Mouse (Mus musculus) stomach, embryonic 16.5 days (tissue): ENCODE measurements around the gene Gm10318. TPM values are rescaled to one million over a fixed set of nuclear protein-coding genes. Genes with fewer than 3 reads are reported as not detected.

Experiments used
- ATAC-seq: fragments of 200-750 bp; cut with Nextera tagmentation; 2 replicates; pipeline ENCODE4 v1.8.0; 2017; ENCODE audit warnings: moderate number of reproducible peaks, moderate TSS enrichment; ENCODE audit not compliant: insufficient read depth, low FRiP score
- H3K27ac ChIP-seq: fragments of 300-500 bp; sonication (generic); 2 replicates; pipeline ENCODE4 v1.5.1; 2014; ENCODE audit warnings: low read length
- H3K27me3 ChIP-seq: fragments of 300-500 bp; sonication (generic); 2 replicates; pipeline ENCODE4 v1.6.1; 2014; ENCODE audit warnings: low read length, control low read depth, mixed read lengths; ENCODE audit not compliant: control insufficient read depth, insufficient read depth
- H3K36me3 ChIP-seq: fragments of 300-500 bp; sonication (generic); 2 replicates; pipeline ENCODE4 v1.6.1; 2014; ENCODE audit warnings: low read length; ENCODE audit not compliant: control insufficient read depth, insufficient read depth
- H3K4me1 ChIP-seq: fragments of 300-500 bp; sonication (generic); 2 replicates; pipeline ENCODE4 v1.6.1; 2014; ENCODE audit warnings: low read length, control low read depth, mixed read lengths; ENCODE audit not compliant: control insufficient read depth, insufficient read depth
- H3K4me2 ChIP-seq: fragments of 300-500 bp; sonication (generic); 2 replicates; pipeline ENCODE4 v1.6.1; 2014; ENCODE audit warnings: low read depth, low read length, mixed read lengths
- H3K4me3 ChIP-seq: fragments of 300-500 bp; sonication (generic); replicated peaks from 2 replicates; pipeline ENCODE4 v1.5.1; 2014; ENCODE audit warnings: mild to moderate bottlenecking, low read length
- H3K9ac ChIP-seq: fragments of 300-500 bp; sonication (generic); 2 replicates; pipeline ENCODE4 v1.6.1; 2014; ENCODE audit warnings: low read length
- H3K9me3 ChIP-seq: fragments of 300-500 bp; sonication (generic); replicated peaks from 2 replicates; pipeline ENCODE4 v1.6.1; 2016; ENCODE audit warnings: low read length, control low read depth; ENCODE audit not compliant: control insufficient read depth
- WGBS: fragments of 180-500 bp; shearing (Covaris S2); extraction: QIAGEN DNeasy Blood & Tissue Kit; methylation state at CpG from one replicate; pipeline ENCODE4 v1.1.7; 2014; 5-methylcytosine and 5-hydroxymethylcytosine counted together
- polyA plus RNA-seq: library from polyadenylated mRNA; unstranded; fragments of >200 nt; fragmentation: Nextera tagmentation; extraction: Ambion mirVana; gene quantifications from 2 replicates; pipeline ENCODE4 v1.2.1, GENCODE M21; 2015

Gene Gm10318
- not detected in 2 replicates for polyA plus RNA-seq

DNA sequence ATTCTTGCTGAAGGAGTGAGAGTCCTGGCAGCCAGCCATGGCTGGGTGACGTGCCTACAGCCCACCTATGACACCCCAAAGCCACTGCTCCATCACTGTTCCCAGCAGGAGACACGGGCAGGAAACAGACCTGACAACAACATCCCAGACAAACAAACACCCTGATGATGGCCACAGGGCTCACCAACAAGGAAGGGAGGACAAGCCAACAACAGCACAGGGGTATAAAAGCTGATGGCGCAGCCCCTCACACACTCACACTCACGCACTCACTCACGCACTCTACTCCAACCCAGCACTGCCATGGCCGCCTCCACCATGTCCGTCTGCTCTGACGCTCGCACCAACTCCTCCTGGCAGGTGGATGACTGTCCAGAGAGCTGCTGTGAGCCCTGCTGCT is at the start of gene Gm10318:
TSS of gene Gm10318 (plus strand) at position 301 of the 400 bp plus-strand sequence.
- no peak within 1 kb of the TSS for H3K9ac ChIP-seq
- no peaks in the 10 kb centered on the region for H3K27me3 ChIP-seq
- no peaks in the 10 kb centered on the region for H3K36me3 ChIP-seq
- no peak within 1 kb of the TSS for H3K27ac ChIP-seq
- H3K4me2 ChIP-seq = no peak within 1 kb of the TSS
- no peaks in the 10 kb centered on the region for H3K4me1 ChIP-seq
- H3K4me3 ChIP-seq = no peak within 1 kb of the TSS
- no peaks in the 10 kb centered on the region for H3K9me3 ChIP-seq
- no peak for ATAC-seq
- 72% methylated on average over 9 of the region's 9 CpGs for WGBS

DNA sequence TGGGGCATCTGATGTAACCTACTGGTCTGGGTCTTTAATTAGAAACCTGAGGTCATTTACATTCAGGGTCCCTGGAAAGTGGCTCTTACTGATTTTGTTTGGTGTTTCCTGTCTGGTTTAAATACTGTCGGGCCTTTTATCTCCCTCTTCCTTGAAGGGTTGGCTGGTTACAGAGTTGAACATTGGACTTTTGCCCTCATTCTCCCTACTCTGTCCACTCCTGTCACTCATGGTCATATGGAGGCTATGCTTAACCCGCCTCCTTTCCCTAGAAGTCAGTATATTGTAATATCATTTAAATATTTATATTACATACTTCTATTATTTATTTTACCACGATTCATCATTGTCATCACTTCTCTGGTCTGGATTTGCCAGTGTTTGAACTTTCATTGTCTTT is 48.6 kb upstream of the Gm10318 start:
- no peak overlapping the region for H3K9ac ChIP-seq
- no peaks in the 10 kb centered on the region for H3K36me3 ChIP-seq
- no peak for ATAC-seq
- no peak overlapping the region for H3K4me3 ChIP-seq
- WGBS = 42% methylated on average over 3 of the region's 3 CpGs
- no peaks in the 10 kb centered on the region for H3K4me1 ChIP-seq
- no peak overlapping the region for H3K4me2 ChIP-seq
- no peaks in the 10 kb centered on the region for H3K9me3 ChIP-seq
- H3K27me3 ChIP-seq = no peaks in the 10 kb centered on the region
- H3K27ac ChIP-seq = no peak overlapping the region

DNA sequence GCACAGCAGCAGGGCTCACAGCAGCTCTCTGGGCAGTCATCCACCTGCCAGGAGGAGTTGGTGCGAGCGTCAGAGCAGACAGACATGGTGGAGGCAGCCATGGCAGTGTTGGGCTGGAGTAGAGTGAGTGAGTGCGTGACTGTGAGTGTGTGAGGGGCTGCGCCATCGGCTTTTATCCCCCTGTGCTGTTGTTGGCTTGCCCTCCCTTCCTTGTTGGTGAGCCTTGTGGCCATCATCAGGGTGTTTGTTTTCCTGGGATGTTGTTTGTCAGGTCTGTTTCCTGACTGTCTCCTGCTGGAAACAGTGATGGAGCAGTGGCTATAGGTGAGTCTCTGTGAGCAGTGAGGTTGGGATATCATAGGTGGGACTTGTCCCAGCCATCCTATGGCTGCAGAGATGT is 40.9 kb upstream of the Gm10318 start, which contains the start of gene Gm9507:
TSS of gene Gm9507 (minus strand) at position 101 of the 400 bp plus-strand sequence.
- no peaks in the 10 kb centered on the region for H3K9me3 ChIP-seq
- WGBS = 60% methylated on average over 5 of the region's 5 CpGs
- no peaks in the 10 kb centered on the region for H3K36me3 ChIP-seq
- no peak within 1 kb of the TSS for H3K4me3 ChIP-seq
- no peaks in the 10 kb centered on the region for H3K27me3 ChIP-seq
- no peak within 1 kb of the TSS for H3K9ac ChIP-seq
- H3K4me1 ChIP-seq = no peaks in the 10 kb centered on the region
- ATAC-seq = no peak
- no peak within 1 kb of the TSS for H3K27ac ChIP-seq
- H3K4me2 ChIP-seq = no peak within 1 kb of the TSS

DNA sequence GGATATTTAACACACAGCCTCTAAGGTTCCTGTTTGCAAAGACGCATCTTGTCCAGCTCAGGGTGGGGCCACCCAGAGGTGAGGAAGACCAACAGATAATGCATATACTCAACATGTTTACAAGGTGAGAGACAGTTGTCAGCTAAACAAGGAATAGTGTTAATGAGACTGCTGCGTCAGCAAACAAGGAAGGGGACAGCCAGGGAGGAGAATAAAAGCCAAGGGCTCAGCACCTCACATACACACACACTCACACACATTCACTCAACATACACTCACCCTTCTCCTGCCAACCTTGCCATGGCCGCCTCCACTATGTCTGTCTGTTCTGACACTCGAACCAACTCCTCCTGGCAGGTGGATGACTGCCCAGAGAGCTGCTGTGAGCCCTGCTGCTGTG is 38.3 kb upstream of the Gm10318 start, which contains the start of gene Gm2696:
TSS of gene Gm2696 (plus strand) at position 301 of the 400 bp plus-strand sequence.
- Histone ChIP-seq H3K9ac (no peak within 1 kb of the TSS), H3K4me2 (no peak within 1 kb of the TSS), H3K27ac (no peak within 1 kb of the TSS), H3K27me3 (no peaks in the 10 kb centered on the region), H3K9me3 (no peaks in the 10 kb centered on the region), H3K4me1 (no peaks in the 10 kb centered on the region), H3K36me3 (no peaks in the 10 kb centered on the region), H3K4me3 (no peak within 1 kb of the TSS)
- ATAC-seq = no peak
- 32% methylated on average over 4 of the region's 4 CpGs for WGBS

DNA sequence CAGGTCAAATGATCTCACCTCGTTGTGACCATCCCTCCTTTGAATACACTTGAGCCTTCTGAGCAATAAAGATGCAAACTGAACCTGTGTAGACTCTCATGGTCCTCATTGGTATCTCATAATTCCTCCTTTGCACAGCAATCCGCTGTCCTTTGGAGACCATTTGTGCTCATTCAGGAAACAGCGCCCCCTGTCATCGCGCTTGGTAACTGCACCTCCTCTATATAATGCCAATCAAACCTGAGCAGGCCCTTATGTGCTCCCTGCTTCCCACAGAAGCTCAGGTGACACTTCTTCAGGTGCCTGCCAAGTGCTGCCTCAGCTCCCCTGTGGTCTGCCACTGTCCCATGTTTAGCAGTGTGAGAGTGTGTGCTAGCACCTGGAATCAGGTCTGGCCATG is 37.1 kb upstream of the Gm10318 start:
- Histone ChIP-seq H3K4me1 (no peaks in the 10 kb centered on the region), H3K9me3 (no peaks in the 10 kb centered on the region), H3K27ac (no peak overlapping the region), H3K4me3 (no peak overlapping the region), H3K4me2 (no peak overlapping the region), H3K36me3 (no peaks in the 10 kb centered on the region), H3K9ac (no peak overlapping the region), H3K27me3 (no peaks in the 10 kb centered on the region)
- ATAC-seq = no peak
- WGBS = 27% methylated on average over 5 of the region's 5 CpGs

DNA sequence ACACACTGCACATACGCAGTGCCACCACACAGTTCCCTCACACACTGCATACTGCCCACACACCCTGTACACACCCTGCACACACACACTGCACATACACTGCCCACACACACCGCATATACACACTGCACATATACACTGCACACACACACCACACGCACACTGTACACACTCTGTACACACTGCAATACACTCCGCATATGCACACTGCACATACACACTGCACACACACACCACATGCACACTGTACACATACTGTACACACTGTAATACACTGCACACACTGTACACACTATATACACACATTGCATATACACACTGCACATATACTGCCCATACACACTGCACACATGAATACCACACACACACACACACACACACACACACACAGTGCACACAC is 34.1 kb upstream of the Gm10318 start:
- no peaks in the 10 kb centered on the region for H3K9me3 ChIP-seq
- H3K4me1 ChIP-seq = no peaks in the 10 kb centered on the region
- ATAC-seq = peak; percentile 44
- H3K9ac ChIP-seq = no peak overlapping the region
- H3K27me3 ChIP-seq = no peaks in the 10 kb centered on the region
- no peaks in the 10 kb centered on the region for H3K36me3 ChIP-seq
- H3K27ac ChIP-seq = no peak overlapping the region
- H3K4me3 ChIP-seq = no peak overlapping the region
- 93% methylated on average over 4 of the region's 4 CpGs for WGBS
- H3K4me2 ChIP-seq = no peak overlapping the region

DNA sequence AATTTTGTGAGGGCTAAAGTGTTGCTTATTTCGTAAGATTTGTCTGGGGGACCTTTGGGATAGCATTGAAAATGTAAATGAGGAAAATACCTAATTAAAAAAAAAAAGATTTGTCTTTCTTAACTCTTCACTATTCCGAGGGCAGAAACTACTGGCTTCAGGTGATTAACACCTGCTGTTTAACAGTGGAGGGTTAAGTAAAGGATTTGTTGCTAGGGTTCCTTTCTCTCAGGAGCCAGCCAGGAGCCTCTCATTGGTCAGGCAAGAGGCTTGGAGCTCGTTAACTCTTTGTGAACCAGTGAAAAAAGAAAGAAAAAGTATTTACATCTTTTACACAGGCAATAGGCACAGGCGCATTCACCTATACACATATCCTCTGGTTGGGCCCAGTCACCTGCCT is 33.5 kb upstream of the Gm10318 start:
- Histone ChIP-seq H3K36me3 (no peaks in the 10 kb centered on the region), H3K9ac (no peak overlapping the region), H3K4me1 (no peaks in the 10 kb centered on the region), H3K27ac (no peak overlapping the region), H3K4me3 (no peak overlapping the region), H3K4me2 (no peak overlapping the region), H3K9me3 (peaks cover 3% of the 10 kb centered on the region; the same call in 1 of the 2 replicates), H3K27me3 (no peaks in the 10 kb centered on the region)
- no peak for ATAC-seq
- whole genome bisulfite sequencing = 37% methylated on average over 4 of the region's 4 CpGs

DNA sequence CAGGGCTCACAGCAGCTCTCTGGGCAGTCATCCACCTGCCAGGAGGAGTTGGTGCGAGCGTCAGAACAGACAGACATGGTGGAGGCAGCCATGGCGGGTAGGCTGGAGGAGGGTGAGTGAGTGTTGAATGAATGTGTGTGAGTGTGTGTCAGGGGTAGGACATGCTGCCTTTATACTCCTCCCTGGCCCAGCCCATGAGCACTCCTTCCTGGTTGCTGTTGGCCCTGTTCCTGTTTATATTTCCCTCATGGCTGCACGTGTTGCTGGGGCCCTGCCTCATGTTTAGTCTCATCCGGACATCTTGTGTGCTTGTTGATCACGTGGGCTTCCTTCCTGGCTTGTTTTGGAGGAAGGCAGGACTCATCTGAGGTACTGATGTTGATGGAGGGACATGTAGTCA is 25.7 kb upstream of the Gm10318 start, which contains the start of gene Krtap10-4:
TSS of gene Krtap10-4 (minus strand) at position 145 of the 400 bp plus-strand sequence.
- Histone ChIP-seq H3K4me3 (no peak within 1 kb of the TSS), H3K27ac (no peak within 1 kb of the TSS), H3K27me3 (no peaks in the 10 kb centered on the region), H3K9ac (no peak within 1 kb of the TSS), H3K4me1 (no peaks in the 10 kb centered on the region), H3K4me2 (no peak within 1 kb of the TSS), H3K36me3 (no peaks in the 10 kb centered on the region), H3K9me3 (peaks cover 3% of the 10 kb centered on the region; the same call in 1 of the 2 replicates)
- WGBS = 52% methylated on average over 6 of the region's 6 CpGs
- peak; percentile 24; the same call in 1 of the 2 replicates for ATAC-seq

DNA sequence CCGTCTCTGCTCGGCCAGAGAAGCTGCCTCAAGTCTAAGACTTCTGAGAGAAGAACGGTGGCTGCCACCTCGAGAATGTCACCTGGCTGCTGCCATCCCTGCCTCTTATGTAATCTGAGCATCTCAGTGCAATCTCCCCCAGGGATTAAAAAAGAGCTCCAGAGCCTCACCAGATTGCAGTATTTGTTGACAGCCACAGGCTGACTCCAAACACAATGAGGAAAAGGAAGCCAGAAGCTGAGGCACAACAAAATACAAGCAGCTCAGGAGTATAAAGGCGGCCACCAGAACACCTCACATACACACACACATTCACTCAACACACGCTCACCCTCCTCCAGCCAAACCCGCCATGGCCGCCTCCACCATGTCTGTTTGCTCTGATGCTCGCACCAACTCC is 17.0 kb upstream of the Gm10318 start, which contains the start of gene Krtap10-10:
TSS of gene Krtap10-10 (plus strand) at position 301 of the 400 bp plus-strand sequence.
- Histone ChIP-seq H3K27ac (no peak within 1 kb of the TSS), H3K27me3 (no peaks in the 10 kb centered on the region), H3K36me3 (no peaks in the 10 kb centered on the region), H3K4me1 (no peaks in the 10 kb centered on the region), H3K9ac (no peak within 1 kb of the TSS), H3K9me3 (no peaks in the 10 kb centered on the region), H3K4me2 (no peak within 1 kb of the TSS), H3K4me3 (no peak within 1 kb of the TSS)
- no peak for ATAC-seq
- WGBS = 69% methylated on average over 9 of the region's 9 CpGs
